Mouse (Mus musculus) hindbrain, embryonic 16.5 days (tissue): Measurements from ENCODE around the gene Lamtor5. TPM values are rescaled to one million over a fixed set of nuclear protein-coding genes. Genes with fewer than 3 reads are reported as not detected.
A peak's percentile ranks its signal among the peaks of the same experiment; 100 is the strongest.

Experiments
- ATAC-seq: fragments of 200-750 bp; cut with Nextera tagmentation; 2 replicates; pipeline ENCODE4 v1.8.0; 2017; ENCODE audit warnings: moderate TSS enrichment, moderate library complexity
- H3K27ac ChIP-seq: fragments of 300-500 bp; sonication (generic); 2 replicates; pipeline ENCODE4 v1.5.1; 2014; ENCODE audit warnings: low read depth, mild to moderate bottlenecking, control low read depth, low read length, moderate library complexity
- H3K27me3 ChIP-seq: fragments of 300-500 bp; sonication (generic); replicated peaks from 2 replicates; pipeline ENCODE4 v1.6.1; 2014; ENCODE audit warnings: low read length; ENCODE audit not compliant: control insufficient read depth, insufficient read depth
- H3K36me3 ChIP-seq: fragments of 300-500 bp; sonication (generic); 2 replicates; pipeline ENCODE4 v1.6.1; 2014; ENCODE audit warnings: mild to moderate bottlenecking, low read length, moderate library complexity, mixed read lengths; ENCODE audit not compliant: control insufficient read depth, insufficient read depth
- H3K4me1 ChIP-seq: fragments of 300-500 bp; sonication (generic); 2 replicates; pipeline ENCODE4 v1.6.1; 2014; ENCODE audit warnings: low read depth, low read length; ENCODE audit not compliant: control insufficient read depth, insufficient read depth
- H3K4me2 ChIP-seq: fragments of 300-500 bp; sonication (generic); 2 replicates; pipeline ENCODE4 v1.6.1; 2014; ENCODE audit warnings: mild to moderate bottlenecking, low read length, control low read depth, moderate library complexity
- H3K4me3 ChIP-seq: fragments of 300-500 bp; sonication (generic); 2 replicates; pipeline ENCODE4 v1.5.1; 2014; ENCODE audit warnings: mild to moderate bottlenecking, low read length, control low read depth, moderate library complexity
- H3K9ac ChIP-seq: fragments of 300-500 bp; sonication (generic); 2 replicates; pipeline ENCODE4 v1.6.1; 2014; ENCODE audit warnings: low read depth, mild to moderate bottlenecking, control low read depth, low read length, moderate library complexity
- H3K9me3 ChIP-seq: fragments of 300-500 bp; sonication (generic); 2 replicates; pipeline ENCODE4 v1.6.1; 2014; ENCODE audit warnings: mild to moderate bottlenecking, low read length, moderate library complexity; ENCODE audit not compliant: control insufficient read depth
- WGBS: fragments of 180-500 bp; shearing (Covaris S2); extraction: QIAGEN DNeasy Blood & Tissue Kit; methylation state at CpG from one replicate; pipeline ENCODE4 v1.1.7; 2014; 5-methylcytosine and 5-hydroxymethylcytosine counted together
- polyA plus RNA-seq: library from polyadenylated mRNA; unstranded; fragments of >200 nt; fragmentation: Nextera tagmentation; extraction: Ambion mirVana; gene quantifications from 2 replicates; pipeline ENCODE4 v1.2.1, GENCODE M21; 2015

Gene Lamtor5
- 180 and 182 TPM in 2 replicates for polyA plus RNA-seq

GRCm38 (mm10) chr3:107278479-107279269 lies at the start of gene Lamtor5:
Gene Lamtor5 (plus strand): TSS chr3:107278858.
- Histone ChIP-seq H3K4me2 (peak within 1 kb of the TSS; percentile 89), H3K4me3 (peak within 1 kb of the TSS; percentile 70), H3K9ac (peak within 1 kb of the TSS; percentile 73), H3K27ac (no peak within 1 kb of the TSS), H3K9me3 (no peaks in the 10 kb centered on the region), H3K27me3 (0 out of 2 replicates have a peak, but pooled peaks cover 2% of the 10 kb centered on the region), H3K36me3 (peaks cover 9% of the 10 kb centered on the region), H3K4me1 (peaks cover 11% of the 10 kb centered on the region)
- ATAC-seq = peak; percentile 90
- 2% methylated on average over 43 of the region's 43 CpGs for WGBS

DNA sequence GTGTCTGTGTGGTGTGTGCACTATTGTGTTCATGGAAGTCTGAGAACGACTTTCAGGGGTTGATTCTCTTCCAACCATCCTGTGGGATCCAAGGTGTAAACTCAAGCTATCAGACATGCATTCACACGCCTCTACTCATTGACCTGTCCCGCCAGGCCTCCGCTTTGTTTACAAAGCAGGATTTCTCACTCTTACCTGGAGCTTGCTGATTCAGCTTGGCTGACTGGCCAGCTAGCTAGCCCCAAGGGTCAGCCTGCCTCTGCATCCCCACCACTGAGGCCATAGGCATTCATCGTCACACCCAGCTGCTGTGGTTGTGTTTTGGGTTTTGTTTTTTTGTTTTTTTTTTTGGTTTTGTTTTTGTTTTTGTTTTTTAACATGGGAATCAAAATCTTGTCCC lies 49.4 kb upstream of the Lamtor5 start:
- ATAC-seq = no peak
- Histone ChIP-seq H3K36me3 (no peaks in the 10 kb centered on the region), H3K4me2 (no peak overlapping the region), H3K27me3 (no peaks in the 10 kb centered on the region; the same call in 1 of the 2 replicates), H3K9ac (no peak overlapping the region), H3K27ac (no peak overlapping the region), H3K9me3 (no peaks in the 10 kb centered on the region), H3K4me1 (no peaks in the 10 kb centered on the region; the same call in 1 of the 2 replicates), H3K4me3 (no peak overlapping the region)
- 90% methylated on average over 5 of the region's 5 CpGs for WGBS

GRCm38 (mm10) chr3:107229822-107230221 lies 48.8 kb upstream of the Lamtor5 start:
- Histone ChIP-seq H3K4me3 (no peak overlapping the region), H3K4me1 (no peaks in the 10 kb centered on the region; the same call in 1 of the 2 replicates), H3K36me3 (no peaks in the 10 kb centered on the region), H3K4me2 (no peak overlapping the region), H3K27me3 (no peaks in the 10 kb centered on the region; the same call in 1 of the 2 replicates), H3K9ac (no peak overlapping the region), H3K9me3 (no peaks in the 10 kb centered on the region), H3K27ac (no peak overlapping the region)
- ATAC-seq = no peak
- 76% methylated on average over 5 of the region's 5 CpGs for WGBS

DNA sequence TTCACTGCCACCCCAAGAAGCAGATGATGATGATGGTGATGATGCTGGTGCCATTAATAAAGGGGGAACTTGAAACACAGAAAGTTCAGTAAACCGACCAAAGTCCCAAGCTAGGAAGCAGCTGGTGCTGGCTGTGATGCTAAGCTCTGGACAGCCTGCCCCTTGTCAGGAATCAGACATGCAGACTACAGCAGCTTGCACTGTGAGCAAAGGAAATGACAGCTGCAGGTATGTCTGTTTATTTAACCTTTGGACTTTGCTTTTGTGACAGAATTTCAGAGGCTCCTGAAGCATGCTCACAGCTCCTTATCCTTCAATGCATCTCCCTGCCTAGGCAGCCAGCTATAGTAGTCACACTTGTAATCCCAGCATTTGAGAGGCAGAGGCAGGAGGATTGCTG lies 48.1 kb upstream of the Lamtor5 start, which contains the start of gene A630076J17Rik:
Gene A630076J17Rik, plus strand, starts transcription at position 88 of the 400 bp plus-strand sequence.
- no peak within 1 kb of the TSS for H3K9ac ChIP-seq
- no peak for ATAC-seq
- no peak within 1 kb of the TSS for H3K4me2 ChIP-seq
- no peaks in the 10 kb centered on the region for H3K9me3 ChIP-seq
- H3K4me3 ChIP-seq = no peak within 1 kb of the TSS
- WGBS = 67% methylated on average over 1 of the region's 1 CpGs
- no peak within 1 kb of the TSS for H3K27ac ChIP-seq
- no peaks in the 10 kb centered on the region; the same call in 1 of the 2 replicates for H3K27me3 ChIP-seq
- H3K36me3 ChIP-seq = no peaks in the 10 kb centered on the region
- no peaks in the 10 kb centered on the region; the same call in 1 of the 2 replicates for H3K4me1 ChIP-seq

GRCm38 (mm10) chr3:107231202-107231601 lies 47.5 kb upstream of the Lamtor5 start:
- Histone ChIP-seq H3K9me3 (no peaks in the 10 kb centered on the region), H3K27me3 (no peaks in the 10 kb centered on the region; the same call in 1 of the 2 replicates), H3K4me3 (no peak overlapping the region), H3K36me3 (no peaks in the 10 kb centered on the region), H3K4me1 (no peaks in the 10 kb centered on the region; the same call in 1 of the 2 replicates), H3K9ac (no peak overlapping the region), H3K4me2 (no peak overlapping the region), H3K27ac (no peak overlapping the region)
- no peak for ATAC-seq
- WGBS = 53% methylated on average over 4 of the region's 4 CpGs

DNA sequence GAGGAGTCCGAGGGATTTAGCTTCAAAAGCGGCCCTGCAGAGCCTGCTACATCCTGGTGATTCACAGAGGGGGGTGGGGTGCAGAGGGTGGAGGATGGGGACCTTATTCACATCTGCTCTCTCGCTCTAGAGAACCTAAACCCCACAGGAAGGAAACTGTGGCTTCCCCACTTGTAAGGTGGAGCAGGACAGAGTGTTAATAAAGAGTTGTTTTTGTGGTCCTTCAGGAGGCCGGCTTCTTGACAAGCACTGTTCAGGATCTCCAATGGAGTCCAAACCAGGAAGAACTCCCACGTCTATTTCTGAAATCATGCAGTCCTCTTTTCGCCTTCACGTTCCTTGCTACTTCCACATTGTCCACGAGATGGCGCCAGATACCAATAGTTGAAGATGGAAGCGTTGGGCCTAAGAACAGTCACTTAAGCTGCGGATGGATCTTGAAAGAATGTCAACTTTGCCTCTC lies 45.3 kb upstream of the Lamtor5 start:
- ATAC-seq = peak; percentile 84
- no peak overlapping the region for H3K27ac ChIP-seq
- WGBS = 7% methylated on average over 11 of the region's 11 CpGs
- peak overlapping the region; percentile 30 for H3K4me2 ChIP-seq
- H3K4me1 ChIP-seq = no peaks in the 10 kb centered on the region; the same call in 1 of the 2 replicates
- no peaks in the 10 kb centered on the region for H3K36me3 ChIP-seq
- H3K9me3 ChIP-seq = no peaks in the 10 kb centered on the region
- no peaks in the 10 kb centered on the region; the same call in none of the 2 replicates for H3K27me3 ChIP-seq
- H3K4me3 ChIP-seq = no peak overlapping the region
- peak overlapping the region; percentile 23; the same call in 1 of the 2 replicates for H3K9ac ChIP-seq

- H3K4me2 ChIP-seq = no peak overlapping the region
- H3K9ac ChIP-seq = no peak overlapping the region
- no peaks in the 10 kb centered on the region; the same call in none of the 2 replicates for H3K27me3 ChIP-seq
- H3K36me3 ChIP-seq = no peaks in the 10 kb centered on the region
- H3K4me3 ChIP-seq = no peak overlapping the region
- H3K9me3 ChIP-seq = no peaks in the 10 kb centered on the region
- 31% methylated on average over 2 of the region's 2 CpGs for WGBS
- peak; percentile 46 for ATAC-seq
- no peak overlapping the region for H3K27ac ChIP-seq
- no peaks in the 10 kb centered on the region; the same call in 1 of the 2 replicates for H3K4me1 ChIP-seq
These were observed 44.7 kb upstream of the Lamtor5 start for GRCm38 (mm10) chr3:107233945-107234344.

- H3K27me3 ChIP-seq = no peaks in the 10 kb centered on the region; the same call in none of the 2 replicates
- H3K27ac ChIP-seq = no peak overlapping the region
- H3K9ac ChIP-seq = no peak overlapping the region
- H3K4me1 ChIP-seq = peaks cover 5% of the 10 kb centered on the region
- 54% methylated on average over 2 of the region's 2 CpGs for WGBS
- H3K36me3 ChIP-seq = no peaks in the 10 kb centered on the region
- no peak overlapping the region for H3K4me2 ChIP-seq
- H3K9me3 ChIP-seq = no peaks in the 10 kb centered on the region
- no peak overlapping the region for H3K4me3 ChIP-seq
- no peak for ATAC-seq
These were observed 40.6 kb upstream of the Lamtor5 start for GRCm38 (mm10) chr3:107238051-107238450.

DNA sequence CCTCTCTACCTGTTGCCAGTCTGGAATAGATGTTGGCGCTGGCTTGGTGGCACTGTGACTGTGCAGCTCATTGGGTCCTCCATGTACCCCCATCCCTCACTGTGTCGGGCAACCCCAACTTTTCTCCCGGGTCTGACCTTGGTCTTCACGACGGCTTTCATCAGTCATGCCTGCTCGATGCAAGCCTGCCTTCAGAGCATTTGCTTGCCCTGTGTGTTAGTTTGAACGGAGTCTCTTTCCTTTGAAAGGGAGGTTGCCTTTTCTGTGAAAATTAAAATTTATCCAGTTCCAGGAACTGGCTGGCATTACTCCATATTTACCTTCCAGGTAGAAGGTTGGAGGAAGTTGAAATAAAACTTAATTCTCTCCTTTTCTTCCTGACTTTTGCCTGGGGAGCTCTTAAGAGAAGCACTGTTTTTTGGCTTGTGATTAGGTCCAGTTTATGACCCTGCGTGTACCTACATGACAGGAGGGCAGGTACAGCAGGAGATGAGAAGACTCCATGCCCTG lies 40.1 kb upstream of the Lamtor5 start:
- Histone ChIP-seq H3K9ac (no peak overlapping the region), H3K36me3 (no peaks in the 10 kb centered on the region), H3K9me3 (no peaks in the 10 kb centered on the region), H3K4me1 (peaks cover 5% of the 10 kb centered on the region), H3K27ac (no peak overlapping the region), H3K4me2 (no peak overlapping the region), H3K27me3 (no peaks in the 10 kb centered on the region; the same call in 1 of the 2 replicates), H3K4me3 (no peak overlapping the region)
- no peak for ATAC-seq
- 89% methylated on average over 8 of the region's 8 CpGs for WGBS
